Mouse (Mus musculus) lung, adult 2 months (tissue): ENCODE data around the gene Dennd6b.

Source experiments
- CTCF ChIP-seq: fragments of 200-500 bp; IDR thresholded peaks from 2 replicates; pipeline ENCODE4 v1.5.1; 2011; ENCODE audit warnings: mild to moderate bottlenecking, low read length, control low read depth; ENCODE audit not compliant: insufficient read depth
- POLR2A ChIP-seq: fragments of 200-500 bp; IDR thresholded peaks from 2 replicates; pipeline ENCODE4 v1.6.1; 2011; ENCODE audit warnings: low read depth, mild to moderate bottlenecking, control low read depth, low read length, borderline replicate concordance; ENCODE audit errors: extremely low read depth

GRCm38 (mm10) chr15:89165478-89165877 lies 30.8 kb downstream of the Dennd6b start:
- TF ChIP-seq CTCF (no peak), POLR2A (no peak)
